Comparison of ENCODE assay signal across 22 mouse cellular contexts in the genomic region with DNA sequence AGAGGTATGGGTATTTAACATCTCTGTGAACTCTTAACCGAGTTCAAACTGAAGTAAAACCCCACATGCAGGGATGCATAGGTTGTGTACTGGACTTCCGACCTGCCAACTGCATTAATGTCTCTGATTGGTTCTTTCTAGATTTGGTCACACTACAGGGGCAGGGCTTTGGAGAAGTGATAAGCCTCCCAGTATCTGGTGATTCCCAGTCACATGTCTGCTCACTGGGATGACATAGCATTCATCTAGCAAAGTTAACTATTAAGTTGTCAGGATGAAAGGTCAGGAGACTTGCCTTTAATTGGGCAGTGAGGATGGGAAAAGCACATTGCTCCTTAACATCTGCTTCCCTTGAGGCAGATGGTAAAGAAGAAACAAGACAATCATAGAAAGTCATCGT. TPM values are rescaled to one million over a fixed set of nuclear protein-coding genes. Genes with fewer than 3 reads are reported as not detected.
DNase-seq lines count a peak whose midpoint lies in the region; ATAC-seq and TF ChIP-seq lines count a peak whose summit lies in the region.
"Had no signal": no experiment of that assay in that cellular context is flagged by ENCODE, and none has a peak within 500 bp of the region (broad histone marks: within the 10 kb centered on the region; RNA-seq: fewer than 3 reads in every experiment).

A gene (plus strand): TSS at position 213 of the 400 bp plus-strand sequence.

- no peak for TF ChIP-seq POLR2A in MEL (IDR thresholded peaks at IDR 0.05; ENCODE audit: control insufficient read depth in 1 of 2, insufficient read depth in 1 of 2, low read depth in 1 of 2, low read length in 2 of 2, poor library complexity in 1 of 2)
- no peak for TF ChIP-seq POLR2A in thymus, adult 2 months (IDR thresholded peaks at IDR 0.05; ENCODE audit: control insufficient read depth, extremely low read depth, insufficient read depth, low read length, poor library complexity)

- H3K27ac ChIP-seq in MEL (ENCODE audit: control insufficient read depth, low read depth, low read length): no peak within 1 kb of the TSS
- H3K27ac ChIP-seq in kidney, postnatal 0 days: no peak within 1 kb of the TSS
- peak within 1 kb of the TSS; percentile 32; the same call in 1 of the 2 replicates for H3K27ac ChIP-seq in liver, embryonic 13.5 days
- H3K27ac ChIP-seq in thymus, adult 2 months (ENCODE audit: control insufficient read depth, insufficient read depth, low read length): no peak within 1 kb of the TSS
- H3K27ac ChIP-seq in left cerebral cortex, adult 2 months: no peak within 1 kb of the TSS
- H3K27ac ChIP-seq: embryonic facial prominence, embryonic 13.5 days; forebrain, embryonic 10.5 days; heart, embryonic 10.5 days; layer of hippocampus, adult 2 months; midbrain, embryonic 15.5 days had no signal

- H3K4me2 ChIP-seq in kidney, postnatal 0 days (ENCODE audit: low read length): no peak within 1 kb of the TSS
- H3K4me2 ChIP-seq in liver, embryonic 13.5 days: peak within 1 kb of the TSS; percentile 18; the same call in 1 of the 2 replicates
- H3K4me2 ChIP-seq: embryonic facial prominence, embryonic 13.5 days; lung, embryonic 14.5 days; midbrain, embryonic 15.5 days had no signal

- TF ChIP-seq CTCF in MEL (IDR thresholded peaks at IDR 0.05 in 2 of 3, conservative IDR thresholded peaks at IDR 0.05 in 1 of 3; ENCODE audit: control insufficient read depth in 1 of 3, insufficient read depth in 1 of 3, low read depth in 2 of 3, low read length in 3 of 3, poor library complexity in 1 of 3, severe bottlenecking in 1 of 3): no peak
- no peak for TF ChIP-seq CTCF in kidney, postnatal 0 days (IDR thresholded peaks at IDR 0.05; ENCODE audit: low read depth)
- no peak for TF ChIP-seq CTCF in thymus, adult 2 months (IDR thresholded peaks at IDR 0.05; ENCODE audit: borderline replicate concordance, control insufficient read depth, extremely low read depth, insufficient read depth, low read length, poor library complexity)
- TF ChIP-seq CTCF in left cerebral cortex, adult 2 months (IDR thresholded peaks at IDR 0.05): no peak

- 76% methylated on average over 3 of the region's 3 CpGs for WGBS in kidney, postnatal 0 days
- WGBS in liver, embryonic 13.5 days (ENCODE audit: insufficient replicate concordance): 53% methylated on average over 3 of the region's 3 CpGs
- WGBS in thymus, adult 2 months: 86% methylated on average over 3 of the region's 3 CpGs

- TF ChIP-seq RAD21 in MEL (IDR thresholded peaks at IDR 0.05; ENCODE audit: low read depth, low read length): no peak

- no peak within 1 kb of the TSS for H3K9ac ChIP-seq in MEL (ENCODE audit: control insufficient read depth, low read depth, low read length, poor library complexity, severe bottlenecking)
- no peak within 1 kb of the TSS for H3K9ac ChIP-seq in kidney, postnatal 0 days (ENCODE audit: low read depth, low read length)
- H3K9ac ChIP-seq in liver, embryonic 13.5 days: peak within 1 kb of the TSS; percentile 26; the same call in 1 of the 2 replicates
- H3K9ac ChIP-seq: embryonic facial prominence, embryonic 13.5 days; forebrain, postnatal 0 days; lung, embryonic 14.5 days; midbrain, embryonic 15.5 days had no signal

- no peak within 1 kb of the TSS for H3K4me3 ChIP-seq in MEL (ENCODE audit: control insufficient read depth in 1 of 2, insufficient read depth in 1 of 2, low read depth in 2 of 2, low read length in 2 of 2)
- no peak within 1 kb of the TSS for H3K4me3 ChIP-seq in kidney, postnatal 0 days (replicated peaks; ENCODE audit: low read depth, low read length)
- H3K4me3 ChIP-seq in liver, embryonic 13.5 days (replicated peaks): peak within 1 kb of the TSS; percentile 38
- H3K4me3 ChIP-seq in thymus, adult 2 months (ENCODE audit: control insufficient read depth, insufficient read depth, low read length): no peak within 1 kb of the TSS
- no peak within 1 kb of the TSS for H3K4me3 ChIP-seq in left cerebral cortex, adult 2 months
- H3K4me3 ChIP-seq: embryonic facial prominence, embryonic 13.5 days; forebrain, embryonic 10.5 days; heart, embryonic 10.5 days; layer of hippocampus, adult 2 months; midbrain, embryonic 15.5 days; myocyte had no signal

- H3K9me3 ChIP-seq in MEL (replicated peaks; ENCODE audit: insufficient read depth, low read length): no peaks in the 10 kb centered on the region
- H3K9me3 ChIP-seq in kidney, postnatal 0 days (replicated peaks; ENCODE audit: low read length): no peaks in the 10 kb centered on the region
- no peaks in the 10 kb centered on the region for H3K9me3 ChIP-seq in liver, embryonic 13.5 days (replicated peaks)
- H3K9me3 ChIP-seq: embryonic facial prominence, embryonic 13.5 days; forebrain, embryonic 10.5 days; heart, embryonic 10.5 days; midbrain, embryonic 15.5 days had no signal

- no peaks in the 10 kb centered on the region; a peak in 1 of 4 replicates for H3K27me3 ChIP-seq in MEL (ENCODE audit: control insufficient read depth in 1 of 2, insufficient read depth in 2 of 2, low read length in 2 of 2)
- H3K27me3 ChIP-seq in kidney, postnatal 0 days (ENCODE audit: insufficient read depth, low read length): no peaks in the 10 kb centered on the region
- no peaks in the 10 kb centered on the region for H3K27me3 ChIP-seq in liver, embryonic 13.5 days
- no peaks in the 10 kb centered on the region for H3K27me3 ChIP-seq in thymus, adult 2 months (ENCODE audit: control insufficient read depth, insufficient read depth, low read length)
- H3K27me3 ChIP-seq: embryonic facial prominence, embryonic 13.5 days; midbrain, embryonic 15.5 days had no signal

- TF ChIP-seq EP300 in MEL (IDR thresholded peaks at IDR 0.05; ENCODE audit: low read depth in 1 of 2, low read length in 2 of 2): no peak

- no peak for DNase-seq in adrenal gland, postnatal 10 days
- DNase-seq in adrenal gland, adult (ENCODE audit: inconsistent age in 2 of 2, low spot score in 1 of 2): no peak
- no peak for DNase-seq in MEL (ENCODE audit: low read depth, low spot score)
- no peak for DNase-seq in kidney, postnatal 0 days (ENCODE audit: low spot score)
- DNase-seq in liver, embryonic 13.5 days: no peak
- DNase-seq in left cerebral cortex, postnatal 14 days (ENCODE audit: low spot score in 2 of 2): no peak
- no peak for DNase-seq in thymus, adult 2 months
- DNase-seq in left cerebral cortex, adult 2 months (ENCODE audit: extremely low spot score in 1 of 2, low spot score in 2 of 2): no peak
- DNase-seq: cerebellum, adult 9-10 months; forebrain, postnatal 0 days; heart, postnatal 10 days; lung, embryonic 14.5 days; lung, postnatal 36 days; spleen, adult 18-20 months had no signal

- peak; percentile 49; the same call in 1 of the 2 replicates for ATAC-seq in kidney, postnatal 0 days (replicated peaks; ENCODE audit: low FRiP score, low read depth)
- ATAC-seq in liver, embryonic 13.5 days (ENCODE audit: low read depth): peak; percentile 79
- ATAC-seq: CD4-positive, CD25-positive, alpha-beta regulatory T cell, adult 4 months; forebrain, postnatal 0 days; midbrain, embryonic 15.5 days had no signal

- H3K4me1 ChIP-seq in MEL (ENCODE audit: control insufficient read depth in 1 of 2, insufficient read depth in 2 of 2, low read length in 2 of 2): peaks cover 0 to 12% of the 10 kb centered on the region in 2 experiments; a peak in 3 of 4 replicates
- H3K4me1 ChIP-seq in kidney, postnatal 0 days (replicated peaks; ENCODE audit: insufficient read depth, low read length): no peaks in the 10 kb centered on the region
- H3K4me1 ChIP-seq in liver, embryonic 13.5 days (replicated peaks): peaks cover 6% of the 10 kb centered on the region
- no peaks in the 10 kb centered on the region for H3K4me1 ChIP-seq in thymus, adult 2 months (replicated peaks; ENCODE audit: control insufficient read depth, insufficient read depth, low read length)
- H3K4me1 ChIP-seq: embryonic facial prominence, embryonic 13.5 days; forebrain, embryonic 10.5 days; heart, embryonic 10.5 days; midbrain, embryonic 15.5 days had no signal

- intact Hi-C loops in left cerebral cortex, postnatal 14 days (cut with DNase I): no loop called here
- intact Hi-C loops in left cerebral cortex, adult 2 months (cut with DNase I): no loop called here

- peaks cover 0 to 15% of the 10 kb centered on the region in 2 experiments; a peak in 2 of 4 replicates for H3K36me3 ChIP-seq in MEL (ENCODE audit: control insufficient read depth in 1 of 2, insufficient read depth in 2 of 2, low read length in 2 of 2)
- no peaks in the 10 kb centered on the region for H3K36me3 ChIP-seq in kidney, postnatal 0 days (ENCODE audit: insufficient read depth, low read length)
- H3K36me3 ChIP-seq in liver, embryonic 13.5 days: no peaks in the 10 kb centered on the region
- H3K36me3 ChIP-seq in thymus, adult 2 months (ENCODE audit: control insufficient read depth, insufficient read depth, low read length): no peaks in the 10 kb centered on the region
- H3K36me3 ChIP-seq: embryonic facial prominence, embryonic 13.5 days; forebrain, embryonic 10.5 days; heart, embryonic 10.5 days; midbrain, embryonic 15.5 days had no signal

- H3K79me2 ChIP-seq in MEL (ENCODE audit: control insufficient read depth, insufficient read depth, low read length, poor library complexity): no peaks in the 10 kb centered on the region

TF ChIP-seq in MEL, 35 proteins besides CTCF, POLR2A, EP300 and RAD21 (continues in another document):
- TF ChIP-seq ZC3H11A (IDR thresholded peaks at IDR 0.05; ENCODE audit: low read depth, low read length): no peak
- TF ChIP-seq E2F4 (IDR thresholded peaks at IDR 0.05; ENCODE audit: borderline replicate concordance, low read depth, low read length): no peak
- no peak for TF ChIP-seq POLR2AphosphoS2 (IDR thresholded peaks at IDR 0.05; ENCODE audit: low read length)
- TF ChIP-seq NELFE (IDR thresholded peaks at IDR 0.05; ENCODE audit: low read depth, low read length): no peak
- no peak for TF ChIP-seq UBTF (IDR thresholded peaks at IDR 0.05; ENCODE audit: borderline replicate concordance, insufficient read depth, low read depth, low read length)
- TF ChIP-seq RCOR1 (IDR thresholded peaks at IDR 0.05; ENCODE audit: low read depth, low read length): no peak
- no peak for TF ChIP-seq ELF1 (IDR thresholded peaks at IDR 0.05; ENCODE audit: low read depth, low read length)
- TF ChIP-seq ZMIZ1 (IDR thresholded peaks at IDR 0.05; ENCODE audit: low read depth, low read length): no peak
- 0 out of 2 replicates have a peak, but pooled peaks have one; percentile 4 for TF ChIP-seq GATA1 (IDR thresholded peaks at IDR 0.05; ENCODE audit: low read depth, low read length)
- no peak for TF ChIP-seq MAZ (IDR thresholded peaks at IDR 0.05; ENCODE audit: low read depth, low read length)

RNA-seq across cellular contexts. Expression of the gene that starts here (rescaled TPM):
- 10 to 100 TPM; 10.9 to 25.0 TPM for total RNA-seq in adrenal gland, postnatal 10 days (2021)
- not detected in 2 replicates for total RNA-seq in MEL (2012; rRNA removed)
- under 1 TPM in 1 of 2 experiments, not detected in 1; 0.04 TPM for polyA plus RNA-seq in MEL (2012; ENCODE audit: insufficient read depth in 1 of 2, insufficient read length in 2 of 2, low read depth in 1 of 2, low replicate concordance in 2 of 2, missing spikeins in 1 of 2)
- polyA plus RNA-seq in kidney, postnatal 0 days (2015; fragmentation: Nextera tagmentation; extraction: Ambion mirVana): 7.4 and 7.9 TPM in 2 replicates
- polyA plus RNA-seq in liver, embryonic 13.5 days (2015; fragmentation: Nextera tagmentation; extraction: Ambion mirVana): 8.5 and 8.9 TPM in 2 replicates
- under 1 TPM; 0.11 to 0.66 TPM for total RNA-seq in left cerebral cortex, postnatal 14 days (2021)
- 0.46 and 1.1 TPM in 2 replicates for polyA plus RNA-seq in thymus, adult 2 months (2012; rRNA removed)
- under 1 TPM; 0.23 to 0.25 TPM for total RNA-seq in left cerebral cortex, adult 2 months (2021)
- total RNA-seq: forebrain, postnatal 0 days; heart, postnatal 10 days; layer of hippocampus, adult 2 months; megakaryocyte-erythroid progenitor cell, adult 5-6 weeks had no signal
- polyA plus RNA-seq: CD4-positive, CD25-positive, alpha-beta regulatory T cell, adult 4 months; forebrain, embryonic 10.5 days; lung, embryonic 14.5 days; myocyte had no signal

Comparison
In these comparisons a context has a peak if more than half of its experiments do, and no peak if none do; other contexts are left out.
1. RNA of the gene that starts here (total RNA-seq): 10.9 to 25.0 TPM in adrenal gland, postnatal 10 days; 0.11 to 0.66 TPM in left cerebral cortex, postnatal 14 days, 0.23 to 0.25 TPM in left cerebral cortex, adult 2 months and not detected in MEL; every median in the first group is over 4 times any median in the second.